Mouse (Mus musculus) cortical plate, adult 2 months (tissue): ENCODE data around the gene Ube2f. TPM values are rescaled to one million over a fixed set of nuclear protein-coding genes. Genes with fewer than 3 reads are reported as not detected.

Experiments used
- H3K27ac ChIP-seq: fragments of 200-500 bp; 2 replicates; pipeline ENCODE4 v1.5.1; 2012; ENCODE audit warnings: low read length, control low read depth, inconsistent platforms; ENCODE audit not compliant: insufficient read depth
- H3K4me1 ChIP-seq: fragments of 200-500 bp; 2 replicates; pipeline ENCODE4 v1.6.1; 2011; ENCODE audit warnings: low read length; ENCODE audit not compliant: control insufficient read depth, insufficient read depth
- H3K4me3 ChIP-seq: fragments of 200-500 bp; 2 replicates; pipeline ENCODE4 v1.5.1; 2011; ENCODE audit warnings: mild to moderate bottlenecking, low read length, control low read depth; ENCODE audit not compliant: insufficient read depth
- CTCF ChIP-seq: fragments of 200-500 bp; IDR thresholded peaks from 2 replicates; pipeline ENCODE4 v1.5.1; 2011; ENCODE audit warnings: mild to moderate bottlenecking, control low read depth, low read length; ENCODE audit not compliant: insufficient read depth; ENCODE audit errors: extremely low read depth
- POLR2A ChIP-seq: fragments of 200-500 bp; IDR thresholded peaks from 2 replicates; pipeline ENCODE4 v1.6.1; 2011; ENCODE audit warnings: mild to moderate bottlenecking, low read length, control low read depth; ENCODE audit not compliant: insufficient read depth; ENCODE audit errors: extremely low read depth
- polyA plus RNA-seq: library from polyadenylated mRNA; depleted of rRNA; stranded (reverse); fragments of >200 nt; gene quantifications from 2 replicates; pipeline ENCODE4 v1.2.3, GENCODE M21; 2012; rRNA removed

Gene Ube2f
- polyA plus RNA-seq = 60.0 and 65.7 TPM in 2 replicates

DNA sequence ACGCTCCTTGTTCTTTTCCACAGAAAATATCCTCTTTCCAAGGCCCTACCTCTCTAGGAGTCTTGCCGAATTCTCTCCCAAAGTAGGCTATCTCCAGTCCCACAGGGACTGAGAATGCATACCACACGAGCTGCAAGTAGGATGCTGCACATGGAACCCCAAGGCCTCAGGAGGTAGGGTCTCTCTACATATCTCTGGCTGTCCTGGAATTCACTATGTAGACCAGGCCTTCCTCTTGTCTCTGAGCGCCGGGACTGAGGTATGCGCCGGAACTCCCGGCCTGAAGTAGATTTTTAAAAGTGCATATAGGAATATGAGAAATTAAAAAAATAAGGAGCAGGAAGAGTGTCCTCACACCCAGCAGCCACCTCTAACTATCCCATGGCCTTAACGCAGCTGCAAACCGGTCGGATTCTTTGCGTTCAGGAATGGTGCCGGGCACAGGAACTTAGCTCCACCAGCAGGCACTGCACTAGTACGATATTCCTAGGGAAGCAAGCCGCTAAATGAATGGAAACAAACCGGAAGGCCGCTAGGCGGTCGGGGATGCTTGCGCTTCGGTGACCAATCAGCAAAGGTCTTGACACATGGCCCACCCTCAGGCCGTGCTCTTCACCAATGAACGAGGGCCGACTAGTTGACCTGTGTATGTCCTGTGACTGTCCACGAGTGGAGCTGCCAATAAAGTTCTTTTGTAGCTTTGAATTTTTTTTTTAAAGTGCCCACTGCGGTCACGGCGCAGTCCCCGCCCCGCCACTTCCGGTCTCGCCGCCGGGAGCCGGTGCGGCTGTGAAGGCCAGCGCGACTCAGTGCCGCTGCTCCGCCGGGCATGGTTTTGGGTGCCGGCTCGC lies at the start of gene Ube2f:
Gene Ube2f (plus strand): TSS at position 741 of the 851 bp plus-strand sequence.
- Histone ChIP-seq H3K4me3 (peak within 1 kb of the TSS; percentile 40), H3K4me1 (peaks cover 7% of the 10 kb centered on the region), H3K27ac (peak within 1 kb of the TSS; percentile 18; the same call in 1 of the 2 replicates)
- TF ChIP-seq CTCF (peak; percentile 33; the same call in 1 of the 2 replicates), POLR2A (peak; percentile 98)

DNA sequence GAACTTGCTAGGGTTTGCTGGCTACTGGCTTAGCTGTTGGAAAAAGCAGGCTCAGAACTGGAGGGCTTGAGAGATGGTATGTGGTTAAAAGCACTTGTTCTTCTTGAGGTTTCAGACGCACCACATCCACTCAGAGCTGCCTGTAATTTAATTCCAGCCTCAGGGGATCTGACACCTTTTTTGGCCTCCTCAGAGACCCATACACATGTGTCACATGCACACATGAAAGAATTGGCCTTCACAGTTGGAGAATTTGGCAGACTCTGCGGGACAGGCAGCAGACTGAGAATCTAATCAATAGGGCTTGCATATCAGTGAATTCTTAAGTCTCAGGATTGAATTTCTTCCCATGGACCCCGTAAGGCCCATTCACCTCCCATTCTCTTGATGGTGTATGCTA lies 49.0 kb upstream of the Ube2f start:
- TF ChIP-seq POLR2A (no peak), CTCF (no peak)
- peaks cover 20% of the 10 kb centered on the region for H3K4me1 ChIP-seq
- H3K4me3 ChIP-seq = no peak overlapping the region
- no peak overlapping the region for H3K27ac ChIP-seq

DNA sequence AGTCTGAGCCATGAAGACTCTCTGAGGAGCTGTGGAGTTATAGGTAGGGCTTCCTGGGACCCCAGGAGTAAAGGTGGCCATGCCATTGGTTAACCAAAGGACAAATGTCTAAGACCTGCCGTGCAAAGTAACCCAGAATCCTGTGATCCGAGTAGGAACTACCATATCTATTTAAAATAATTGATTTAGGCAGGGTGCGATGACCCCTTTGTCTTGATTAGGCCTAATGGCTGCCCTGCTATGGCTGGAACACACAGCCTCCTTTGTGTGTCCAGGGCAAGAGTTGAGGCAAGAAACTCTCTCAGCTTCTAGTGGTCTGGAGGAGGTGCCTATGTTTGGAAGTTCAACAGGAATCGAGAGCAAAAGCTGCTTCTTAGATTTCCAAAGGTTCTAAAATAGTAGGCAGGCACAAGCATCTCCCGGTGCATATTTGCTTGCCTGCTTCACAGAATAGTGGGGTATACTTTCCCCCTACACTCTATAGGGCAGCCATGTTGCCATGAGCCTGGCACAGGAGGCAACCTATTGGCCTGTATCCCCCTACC lies 45.8 kb upstream of the Ube2f start:
- TF ChIP-seq POLR2A (no peak), CTCF (no peak)
- Histone ChIP-seq H3K4me1 (peaks cover 35% of the 10 kb centered on the region), H3K4me3 (no peak overlapping the region), H3K27ac (peak overlapping the region; percentile 79)

DNA sequence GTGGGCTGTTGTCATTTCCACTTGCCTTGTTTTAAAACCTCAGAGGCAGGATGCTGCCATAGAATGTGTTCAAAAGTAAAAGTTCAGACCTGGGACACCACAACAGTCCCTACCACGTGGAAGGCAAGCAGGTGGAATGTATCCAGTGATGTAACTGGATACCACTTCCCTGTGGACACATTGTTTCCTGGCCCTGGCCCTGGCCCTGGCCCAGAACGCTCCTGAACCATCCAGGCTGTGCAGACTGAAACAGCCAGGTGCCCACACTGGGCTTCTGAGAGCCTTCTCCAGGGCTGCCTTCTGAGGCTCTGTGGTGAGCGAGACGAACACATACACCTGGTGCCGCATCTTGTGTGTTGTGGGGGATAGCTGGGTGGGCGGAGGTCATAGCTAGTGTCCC lies 44.5 kb upstream of the Ube2f start:
- H3K4me3 ChIP-seq = no peak overlapping the region
- H3K4me1 ChIP-seq = peaks cover 37% of the 10 kb centered on the region
- TF ChIP-seq CTCF = no peak
- TF ChIP-seq POLR2A = no peak
- no peak overlapping the region; the same call in 1 of the 2 replicates for H3K27ac ChIP-seq

GRCm38 (mm10) chr1:91206336-91206735 lies 43.8 kb upstream of the Ube2f start:
- Histone ChIP-seq H3K27ac (peak overlapping the region; percentile 67), H3K4me3 (no peak overlapping the region), H3K4me1 (peaks cover 42% of the 10 kb centered on the region)
- TF ChIP-seq POLR2A = no peak
- no peak for TF ChIP-seq CTCF

- H3K4me1 ChIP-seq = peaks cover 47% of the 10 kb centered on the region
- no peak for TF ChIP-seq CTCF
- TF ChIP-seq POLR2A = no peak
- no peak overlapping the region for H3K4me3 ChIP-seq
- H3K27ac ChIP-seq = 0 out of 2 replicates have a peak overlapping the region, but pooled peaks have one; percentile 66
Measured at GRCm38 (mm10) chr1:91206873-91207272, 43.2 kb upstream of the Ube2f start.

- peak overlapping the region; percentile 66 for H3K27ac ChIP-seq
- peaks cover 49% of the 10 kb centered on the region for H3K4me1 ChIP-seq
- no peak for TF ChIP-seq POLR2A
- no peak for TF ChIP-seq CTCF
- H3K4me3 ChIP-seq = no peak overlapping the region
Measured at GRCm38 (mm10) chr1:91207334-91208074, 42.6 kb upstream of the Ube2f start.

DNA sequence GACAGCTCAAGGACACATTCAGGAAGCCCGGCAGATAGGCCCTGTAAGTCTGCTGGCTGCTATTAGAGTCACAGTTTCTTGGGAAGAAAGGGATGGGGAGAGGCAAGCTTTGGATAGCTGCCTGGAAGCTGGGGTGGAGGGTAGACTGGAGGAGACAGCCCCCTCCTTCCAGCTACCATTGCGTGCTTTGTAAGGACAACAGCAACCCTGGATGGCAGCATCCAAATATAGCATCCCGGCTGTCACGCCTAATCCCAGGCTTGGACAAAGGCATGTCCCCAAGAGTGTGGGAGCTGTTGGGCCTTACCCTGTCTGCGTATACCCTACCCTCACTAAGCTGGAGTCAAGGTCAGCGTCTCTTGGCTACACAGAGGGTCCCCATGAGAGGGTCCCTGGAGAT lies 40.8 kb upstream of the Ube2f start:
- no peak for TF ChIP-seq POLR2A
- TF ChIP-seq CTCF = no peak
- peak overlapping the region; percentile 20 for H3K27ac ChIP-seq
- H3K4me1 ChIP-seq = peaks cover 40% of the 10 kb centered on the region
- H3K4me3 ChIP-seq = no peak overlapping the region

DNA sequence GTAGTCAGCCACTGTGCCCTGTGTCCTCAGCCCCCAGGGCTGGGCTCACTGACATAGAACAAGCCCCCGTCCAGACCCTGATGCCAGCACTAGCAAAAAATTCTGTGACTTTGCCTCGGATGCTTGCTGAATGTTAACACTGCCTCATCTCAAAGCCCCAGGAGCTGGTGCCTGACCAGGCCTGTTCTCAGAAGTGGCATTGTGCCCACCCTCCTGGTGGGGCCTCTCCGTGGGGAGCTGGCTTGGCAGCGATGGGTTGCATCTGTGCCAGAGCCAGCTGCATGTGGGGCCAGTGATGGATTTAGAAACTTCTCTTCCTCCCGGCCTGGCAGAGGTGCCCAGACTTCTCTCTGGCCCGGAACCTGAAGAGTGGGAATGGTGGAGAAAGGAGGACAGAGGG lies 40.3 kb upstream of the Ube2f start:
- Histone ChIP-seq H3K27ac (peak overlapping the region; percentile 49), H3K4me1 (peaks cover 37% of the 10 kb centered on the region), H3K4me3 (no peak overlapping the region)
- TF ChIP-seq POLR2A (no peak), CTCF (no peak)
